In the genomic region with DNA sequence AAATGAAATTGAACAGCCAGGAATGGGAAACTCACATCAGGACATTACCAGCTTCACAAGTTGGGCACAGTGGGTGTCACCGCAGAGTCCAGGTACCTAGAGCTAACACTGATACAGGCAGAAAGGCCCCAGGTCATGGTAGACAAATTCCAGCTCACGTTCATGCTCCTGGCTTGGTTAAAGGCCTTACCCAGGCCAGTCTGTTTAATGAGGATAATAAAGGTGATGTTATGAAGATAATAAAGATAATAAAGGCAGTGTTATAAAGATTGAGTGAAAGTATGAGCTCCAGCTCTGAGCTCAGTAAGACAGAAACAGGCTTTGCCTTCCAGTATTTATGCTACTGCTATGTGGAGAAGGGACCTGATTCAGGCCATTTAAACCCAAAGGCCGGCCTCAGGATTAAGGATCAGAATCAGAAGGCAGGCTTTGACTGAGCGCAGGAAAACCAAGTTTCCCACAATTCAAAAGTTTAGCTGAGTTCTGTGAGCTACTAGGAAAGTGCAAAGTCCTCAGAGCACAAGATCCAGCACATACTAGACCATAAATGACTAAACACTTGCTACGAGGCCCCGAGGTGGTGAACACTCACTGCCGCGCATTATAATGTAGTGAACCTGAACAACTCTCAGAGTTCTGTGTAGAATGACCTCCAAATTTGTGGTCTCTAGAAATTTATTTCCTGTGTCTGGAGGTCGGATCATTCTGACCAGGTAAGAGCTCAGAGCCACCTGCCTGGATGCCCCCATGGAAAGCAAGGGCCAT, we compare ENCODE assay signal across 32 mouse cellular contexts. TPM values are rescaled to one million over a fixed set of nuclear protein-coding genes. Genes with fewer than 3 reads are reported as not detected.
DNase-seq lines count a peak whose midpoint lies in the region; ATAC-seq and TF ChIP-seq lines count a peak whose summit lies in the region.
"Had no signal": no experiment of that assay in that cellular context is flagged by ENCODE, and none has a peak within 500 bp of the region (broad histone marks: within the 10 kb centered on the region; RNA-seq: fewer than 3 reads in every experiment).

No protein-coding gene starts in this region.

- TF ChIP-seq POLR2A in small intestine, adult 2 months (IDR thresholded peaks at IDR 0.05; ENCODE audit: low read depth, low read length): no peak

- H3K27me3 ChIP-seq in kidney, embryonic 14.5 days (ENCODE audit: control insufficient read depth, insufficient read depth, low read length): peaks cover 23% of the 10 kb centered on the region
- no peaks in the 10 kb centered on the region for H3K27me3 ChIP-seq in small intestine, adult 2 months (ENCODE audit: control insufficient read depth, insufficient read depth, low read length)
- H3K27me3 ChIP-seq: CH12.LX had no signal

- H3K9ac ChIP-seq in kidney, embryonic 14.5 days (ENCODE audit: low read depth, low read length): no peak overlapping the region
- H3K9ac ChIP-seq: embryonic facial prominence, embryonic 12.5 days; forebrain, embryonic 15.5 days; hindbrain, embryonic 13.5 days; limb, embryonic 13.5 days; liver, embryonic 13.5 days; midbrain, embryonic 13.5 days; neural tube, embryonic 13.5 days; stomach, embryonic 15.5 days had no signal

- peak; percentile 74 for DNase-seq in kidney, adult 11 months
- DNase-seq in kidney, adult 8-10 months: peak; percentile 63 to 71
- peak; percentile 51 for DNase-seq in kidney, postnatal 10 days
- DNase-seq in left cerebral cortex, adult 9 months (ENCODE audit: low spot score in 2 of 2): no peak
- DNase-seq in embryo, embryonic 10 days (ENCODE audit: low spot score): no peak
- DNase-seq in right cerebral cortex, adult 18-20 months: no peak
- DNase-seq: adrenal gland, postnatal 14 days; cerebellum, adult 18-20 months; cerebellum, postnatal 36 days; embryo, embryonic 11 days; gastrocnemius, adult 2 months; gastrocnemius, postnatal 36 days; heart, adult 18-20 months; heart, postnatal 4 days; liver, embryonic 13.5 days; lung, postnatal 10 days; right cerebral cortex, postnatal 14 days had no signal

- no peak overlapping the region for H3K27ac ChIP-seq in kidney, embryonic 14.5 days (ENCODE audit: low read depth, low read length)
- peak overlapping the region; percentile 94 for H3K27ac ChIP-seq in small intestine, adult 2 months (ENCODE audit: insufficient read depth, low read depth, low read length)
- H3K27ac ChIP-seq: embryonic facial prominence, embryonic 12.5 days; forebrain, embryonic 10.5 days; forebrain, embryonic 15.5 days; gastrocnemius, adult 2 months; hindbrain, embryonic 13.5 days; limb, embryonic 13.5 days; liver, embryonic 13.5 days; macrophage; midbrain, embryonic 13.5 days; neural tube, embryonic 13.5 days; stomach, embryonic 15.5 days had no signal

- no peaks in the 10 kb centered on the region for H3K9me3 ChIP-seq in kidney, embryonic 14.5 days (ENCODE audit: control insufficient read depth, low read length)
- H3K9me3 ChIP-seq: embryonic facial prominence, embryonic 12.5 days; forebrain, embryonic 10.5 days; forebrain, embryonic 15.5 days; hindbrain, embryonic 13.5 days; limb, embryonic 13.5 days; liver, embryonic 13.5 days; midbrain, embryonic 13.5 days; neural tube, embryonic 13.5 days; stomach, embryonic 15.5 days had no signal

- 75% methylated on average over 9 of the region's 9 CpGs for WGBS in kidney, embryonic 14.5 days
- 24% methylated on average over 9 of the region's 9 CpGs for WGBS in small intestine, adult 2 months

- H3K4me3 ChIP-seq in kidney, embryonic 14.5 days (ENCODE audit: low read length): no peak overlapping the region
- no peak overlapping the region; the same call in 1 of the 2 replicates for H3K4me3 ChIP-seq in small intestine, adult 2 months (ENCODE audit: low read depth, low read length)
- H3K4me3 ChIP-seq: embryonic facial prominence, embryonic 12.5 days; forebrain, embryonic 10.5 days; forebrain, embryonic 15.5 days; gastrocnemius, adult 2 months; hindbrain, embryonic 13.5 days; limb, embryonic 13.5 days; liver, embryonic 13.5 days; midbrain, embryonic 13.5 days; neural tube, embryonic 13.5 days; stomach, embryonic 15.5 days had no signal

- no peak for TF ChIP-seq CTCF in small intestine, adult 2 months (IDR thresholded peaks at IDR 0.05; ENCODE audit: extremely low read depth, insufficient read length, insufficient replicate concordance, low read depth, low read length)

- ATAC-seq in kidney, embryonic 14.5 days (ENCODE audit: low FRiP score, low TSS enrichment): no peak
- ATAC-seq: activated CD4-positive, CD25-positive, alpha-beta regulatory T cell, adult 4 months; forebrain, embryonic 15.5 days; midbrain, embryonic 13.5 days had no signal

- H3K36me3 ChIP-seq in kidney, embryonic 14.5 days (ENCODE audit: control insufficient read depth, insufficient read depth, low read length): no peaks in the 10 kb centered on the region
- peaks cover 16% of the 10 kb centered on the region for H3K36me3 ChIP-seq in small intestine, adult 2 months (ENCODE audit: control insufficient read depth, insufficient read depth, low read length)
- H3K36me3 ChIP-seq: embryonic facial prominence, embryonic 12.5 days; forebrain, embryonic 10.5 days; forebrain, embryonic 15.5 days; hindbrain, embryonic 13.5 days; limb, embryonic 13.5 days; liver, embryonic 13.5 days; midbrain, embryonic 13.5 days; neural tube, embryonic 13.5 days had no signal

- 0 out of 2 replicates have a peak, but pooled peaks cover 7% of the 10 kb centered on the region for H3K4me1 ChIP-seq in kidney, embryonic 14.5 days (ENCODE audit: control insufficient read depth, insufficient read depth, low read length)
- H3K4me1 ChIP-seq in small intestine, adult 2 months (ENCODE audit: control insufficient read depth, insufficient read depth, insufficient read length, low read length): peaks cover 31% of the 10 kb centered on the region; the same call in 1 of the 2 replicates

- H3K4me2 ChIP-seq in kidney, embryonic 14.5 days (replicated peaks; ENCODE audit: low read depth, low read length): no peak overlapping the region
- H3K4me2 ChIP-seq: embryonic facial prominence, embryonic 12.5 days; forebrain, embryonic 15.5 days; heart, embryonic 11.5 days; hindbrain, embryonic 13.5 days; limb, embryonic 13.5 days; liver, embryonic 13.5 days; midbrain, embryonic 13.5 days; neural tube, embryonic 13.5 days; stomach, embryonic 15.5 days had no signal

RNA-seq across cellular contexts. Expression of gene Tmprss2, which starts 4.9 kb away (rescaled TPM):
- 10.6 and 21.2 TPM in 2 replicates for polyA plus RNA-seq in kidney, embryonic 14.5 days (2014; fragmentation: Nextera tagmentation; extraction: Ambion mirVana)
- 39.8 and 71.1 TPM in 2 replicates for polyA plus RNA-seq in small intestine, adult 2 months (2012; rRNA removed)
- polyA plus RNA-seq: C2C12; forebrain, embryonic 15.5 days; hindbrain, embryonic 13.5 days; macrophage; neural tube, embryonic 13.5 days had no signal

Comparison
In these comparisons a context has a peak if more than half of its experiments do, and no peak if none do; other contexts are left out.
1. DNase-seq: peak in kidney, adult 11 months (single experiment), kidney, adult 8-10 months (2 of 2) and kidney, postnatal 10 days (single experiment); none in left cerebral cortex, adult 9 months (0 of 2), embryo, embryonic 10 days (single experiment) and right cerebral cortex, adult 18-20 months (single experiment).